Mouse (Mus musculus) hematopoietic stem cell, adult 5-6 weeks (primary cell): ENCODE measurements around the gene Rnf126. TPM values are rescaled to one million over a fixed set of nuclear protein-coding genes. Genes with fewer than 3 reads are reported as not detected.

ENCODE experiments used
- ATAC-seq, 2 experiments: fragments of 125-278 bp in 1 of 2; replicated peaks in 1 of 2; 2 replicates each; pipeline ENCODE4 v1.8.0; 2016 to 2017; ENCODE audit warnings: inconsistent platforms in 2 of 2, mild to moderate bottlenecking in 2 of 2, moderate number of reproducible peaks in 2 of 2, low read depth in 1 of 2, moderate TSS enrichment in 1 of 2; ENCODE audit not compliant: low FRiP score in 2 of 2, poor library complexity in 2 of 2, severe bottlenecking in 2 of 2, insufficient read depth in 1 of 2, low TSS enrichment in 1 of 2
- total RNA-seq: library from RNA; stranded (forward); fragments of 172-1452, 232-1000 nt; gene quantifications from 2 replicates; pipeline ENCODE4 v1.2.3, GENCODE M21; 2017

The Rnf126 gene
- total RNA-seq, 1 experiment from 2014 or later, result 21.7 TPM

- ATAC-seq, result no peak
Measured at GRCm38 (mm10) chr10:79794491-79794931, 27.8 kb upstream of the Rnf126 start.

GRCm38 (mm10) chr10:79793738-79794490, 27.2 kb upstream of the Rnf126 start:
- ATAC-seq, result no peak

GRCm38 (mm10) chr10:79793051-79793737, 26.4 kb upstream of the Rnf126 start, which contains the start of gene Palm:
TSS of gene Palm (plus strand) at chr10:79793572.
- ATAC-seq, result peak in 1 of 2 experiments; percentile 46; a peak in 1 of 4 replicates

GRCm38 (mm10) chr10:79792339-79793040, 25.7 kb upstream of the Rnf126 start:
- ATAC-seq, result no peak

GRCm38 (mm10) chr10:79790861-79791260, 24.1 kb upstream of the Rnf126 start, which contains the start of gene Prss57:
TSS of gene Prss57 (minus strand) at chr10:79790961.
- ATAC-seq, result no peak

- no peak for ATAC-seq
Measured at GRCm38 (mm10) chr10:79789581-79789980, 22.8 kb upstream of the Rnf126 start.

GRCm38 (mm10) chr10:79788386-79789158, 21.8 kb upstream of the Rnf126 start:
- ATAC-seq, result peak; percentile 55 to 56

GRCm38 (mm10) chr10:79783920-79784800, 17.4 kb upstream of the Rnf126 start:
- no peak for ATAC-seq

- no peak for ATAC-seq
Measured at GRCm38 (mm10) chr10:79783050-79783449, 16.3 kb upstream of the Rnf126 start.

- no peak for ATAC-seq
Measured at GRCm38 (mm10) chr10:79781956-79782355, 15.2 kb upstream of the Rnf126 start.

- ATAC-seq, result no peak
Measured at GRCm38 (mm10) chr10:79781139-79781538, 14.4 kb upstream of the Rnf126 start.

- ATAC-seq, result peak in 1 of 2 experiments; percentile 43; a peak in 2 of 4 replicates
Measured at GRCm38 (mm10) chr10:79780664-79781015, 13.9 kb upstream of the Rnf126 start.

- ATAC-seq, result peak; percentile 75 to 81
Measured at GRCm38 (mm10) chr10:79779784-79780663, 13.3 kb upstream of the Rnf126 start.

- no peak for ATAC-seq
Measured at GRCm38 (mm10) chr10:79779193-79779592, 12.4 kb upstream of the Rnf126 start.

GRCm38 (mm10) chr10:79778006-79778405, 11.3 kb upstream of the Rnf126 start:
- no peak for ATAC-seq
